Mouse (Mus musculus): ENCODE data around the gene Asb15. TPM values are rescaled to one million over a fixed set of nuclear protein-coding genes. Genes with fewer than 3 reads are reported as not detected.

Gene Asb15
- total RNA-seq, 1 experiment from 2014 or later = not detected

DNA sequence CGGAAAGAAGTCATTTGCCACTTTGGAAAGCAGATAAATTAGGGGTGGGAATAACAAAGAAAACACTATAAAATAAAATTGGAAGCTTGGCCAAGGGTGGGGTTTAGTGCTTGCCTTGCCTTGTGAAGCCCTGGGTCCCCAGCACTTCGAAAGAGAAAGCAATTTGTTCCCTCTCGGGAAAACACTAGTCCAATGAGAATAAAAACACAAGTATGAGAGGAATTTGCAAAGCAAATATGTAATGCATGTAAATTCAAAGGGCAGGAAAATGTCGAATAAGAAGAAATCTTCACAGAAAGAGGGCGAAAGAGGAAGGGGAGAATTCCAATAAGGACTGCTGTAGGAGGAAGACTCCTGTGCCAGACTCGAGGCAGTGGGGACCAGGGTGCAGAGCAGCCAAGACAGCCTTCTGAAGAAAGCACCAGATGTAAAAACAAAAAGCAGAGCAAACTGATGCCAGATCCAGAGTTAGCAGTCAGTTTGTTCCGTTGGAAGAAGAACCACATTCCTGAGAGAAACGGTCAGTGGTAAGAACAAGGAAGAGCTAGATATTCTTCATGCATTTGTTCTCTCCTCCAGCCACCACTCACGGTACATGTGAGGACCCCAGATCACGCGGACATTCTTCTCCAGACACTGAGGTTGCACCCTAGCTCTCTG, 26.6 kb downstream of the Asb15 start:
- no peak for ATAC-seq (replicated peaks; ENCODE audit: insufficient number of reproducible peaks, low FRiP score, low TSS enrichment, poor library complexity, severe bottlenecking)

DNA sequence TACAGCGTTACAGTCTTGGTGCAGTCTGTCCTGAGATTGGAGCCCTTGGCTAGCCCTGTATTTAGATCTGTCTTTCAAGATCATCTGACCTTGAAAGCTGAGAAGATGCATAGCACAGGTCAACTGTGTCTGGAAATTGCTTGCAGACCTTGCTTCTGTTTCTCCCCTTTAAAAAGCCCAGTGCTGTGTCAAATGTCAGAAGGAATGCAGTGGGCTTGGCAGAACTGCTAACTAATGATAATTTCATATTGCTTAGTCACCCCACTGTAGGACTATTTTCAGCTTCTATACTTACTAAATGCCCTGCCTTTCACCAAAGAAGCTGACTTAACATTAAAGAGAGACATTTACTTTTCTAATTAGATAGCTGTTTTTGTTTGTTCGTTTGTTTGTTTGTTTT, 27.5 kb downstream of the Asb15 start:
- ATAC-seq (replicated peaks; ENCODE audit: insufficient number of reproducible peaks, low FRiP score, low TSS enrichment, poor library complexity, severe bottlenecking) = no peak

GRCm38 (mm10) chr6:24564081-24564480, 36.1 kb downstream of the Asb15 start:
- no peak for ATAC-seq (replicated peaks; ENCODE audit: insufficient number of reproducible peaks, low FRiP score, low TSS enrichment, poor library complexity, severe bottlenecking)

DNA sequence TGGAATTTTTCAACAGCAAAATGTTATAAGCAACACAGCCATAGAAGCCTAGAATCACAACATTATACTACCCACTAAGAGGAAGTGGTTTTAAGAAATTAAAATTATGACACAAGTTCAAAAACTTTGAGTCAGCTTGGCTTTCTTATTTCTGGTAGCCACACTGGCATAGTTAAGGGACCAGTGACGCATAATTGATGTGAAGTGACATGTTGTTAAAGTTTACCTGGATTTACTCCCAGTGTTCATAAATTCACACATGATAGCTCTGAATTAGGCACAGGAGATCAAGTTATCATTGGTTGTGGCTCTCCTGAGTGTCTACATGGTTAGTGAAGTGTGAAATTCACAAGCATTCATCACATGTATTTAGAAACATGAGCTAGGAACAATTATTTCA, 36.9 kb downstream of the Asb15 start:
- ATAC-seq (replicated peaks; ENCODE audit: insufficient number of reproducible peaks, low FRiP score, low TSS enrichment, poor library complexity, severe bottlenecking) = no peak

DNA sequence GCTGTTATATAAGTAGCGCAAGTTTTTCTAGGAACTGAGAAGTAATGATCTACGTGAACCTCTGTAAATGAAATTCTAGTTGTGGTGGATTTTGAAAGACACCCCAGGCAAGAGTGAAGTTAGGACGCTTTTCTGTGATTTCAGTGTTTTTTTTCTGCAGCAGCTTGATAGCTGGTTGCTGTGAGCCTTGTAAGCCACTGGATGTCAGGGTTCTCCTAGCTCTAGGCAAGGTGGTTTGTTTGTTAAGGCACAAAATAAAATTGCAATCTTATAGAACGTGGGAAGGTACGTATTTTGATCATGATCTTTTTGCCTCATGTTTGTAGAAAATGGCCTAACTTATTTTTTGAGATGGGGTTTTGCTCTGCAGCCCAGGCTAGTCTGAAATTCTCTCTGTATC, 41.0 kb downstream of the Asb15 start:
- no peak for ATAC-seq (replicated peaks; ENCODE audit: insufficient number of reproducible peaks, low FRiP score, low TSS enrichment, poor library complexity, severe bottlenecking)

DNA sequence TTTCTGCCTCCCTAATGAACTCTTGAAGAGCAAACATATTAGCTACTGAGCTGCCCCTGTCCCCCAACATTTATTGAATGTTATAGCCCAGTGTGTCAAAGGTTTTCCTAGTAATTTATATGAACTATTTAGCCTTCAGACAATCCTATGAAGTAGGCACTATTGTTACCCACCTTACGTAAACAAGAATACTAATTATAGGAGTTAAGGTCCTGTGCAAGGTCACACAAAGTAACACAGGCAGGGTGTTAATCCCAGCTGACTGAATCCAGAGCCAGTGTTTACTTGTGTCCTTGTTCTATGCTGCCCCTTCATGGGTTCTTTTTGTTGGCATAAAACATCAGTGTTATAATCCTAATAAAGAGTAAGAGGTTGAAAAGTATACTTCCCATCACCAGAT, 41.8 kb downstream of the Asb15 start:
- ATAC-seq (replicated peaks; ENCODE audit: insufficient number of reproducible peaks, low FRiP score, low TSS enrichment, poor library complexity, severe bottlenecking) = no peak

DNA sequence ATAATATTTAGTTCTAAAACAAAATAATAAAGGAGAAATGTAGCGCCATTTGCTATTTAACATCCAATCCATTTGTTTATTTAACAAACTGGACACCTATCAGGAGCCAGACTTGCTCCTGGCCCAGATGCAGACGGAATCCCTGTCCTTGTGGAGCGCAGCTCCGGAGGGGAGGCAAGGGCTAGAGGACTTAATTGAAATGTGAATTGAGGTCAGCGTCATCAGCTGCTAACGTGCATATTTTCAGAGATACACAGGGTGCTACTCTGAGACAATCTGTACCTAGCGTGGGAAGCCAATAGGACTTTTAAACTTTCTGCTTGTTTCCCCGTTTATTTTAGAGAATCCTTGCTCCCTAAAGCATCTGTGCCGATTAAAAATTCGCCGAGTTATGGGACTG, 42.3 kb downstream of the Asb15 start:
- ATAC-seq (replicated peaks; ENCODE audit: insufficient number of reproducible peaks, low FRiP score, low TSS enrichment, poor library complexity, severe bottlenecking) = no peak

DNA sequence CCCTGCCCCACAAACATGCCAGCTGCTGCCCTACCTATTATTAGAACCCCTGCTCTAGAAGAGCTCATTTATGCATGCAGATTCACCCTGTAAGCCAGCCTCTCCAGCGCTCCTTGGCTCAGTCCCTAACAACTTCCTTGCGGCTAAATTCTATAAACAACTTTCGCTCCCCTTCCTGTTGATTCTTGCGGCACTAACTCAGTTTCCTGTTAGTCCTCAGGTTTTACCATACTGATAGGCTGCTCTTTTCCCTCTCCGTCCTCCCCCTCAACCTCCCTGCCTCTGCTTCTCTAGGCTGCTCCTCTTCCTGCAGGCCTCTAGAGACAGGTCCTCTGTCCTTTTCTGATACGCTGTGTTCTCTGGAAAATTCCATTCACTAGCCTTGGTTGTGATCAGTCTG, 43.2 kb downstream of the Asb15 start:
- no peak for ATAC-seq (replicated peaks; ENCODE audit: insufficient number of reproducible peaks, low FRiP score, low TSS enrichment, poor library complexity, severe bottlenecking)

DNA sequence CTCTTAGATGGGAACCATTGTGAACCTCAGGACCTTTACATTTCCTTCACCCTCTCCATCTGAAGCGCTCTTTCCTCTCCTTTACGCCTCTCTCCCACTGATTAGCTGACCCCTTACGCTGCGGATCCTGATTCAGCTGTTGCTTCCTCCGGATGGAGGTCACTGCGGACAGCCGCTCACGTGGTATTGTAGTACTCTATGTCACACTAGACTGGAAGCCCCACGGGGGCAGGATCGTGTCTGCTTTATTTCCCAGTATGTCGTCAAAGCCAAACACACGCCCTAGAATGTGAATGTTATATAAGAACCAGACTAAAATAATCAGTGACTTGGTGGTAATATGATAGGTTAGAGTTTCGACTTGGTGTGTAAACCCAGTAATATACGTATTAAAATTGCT, 44.5 kb downstream of the Asb15 start:
- ATAC-seq (replicated peaks; ENCODE audit: insufficient number of reproducible peaks, low FRiP score, low TSS enrichment, poor library complexity, severe bottlenecking) = no peak

GRCm38 (mm10) chr6:24573319-24573718, 45.4 kb downstream of the Asb15 start:
- no peak for ATAC-seq (replicated peaks; ENCODE audit: insufficient number of reproducible peaks, low FRiP score, low TSS enrichment, poor library complexity, severe bottlenecking)

GRCm38 (mm10) chr6:24583456-24583855, 55.5 kb downstream of the Asb15 start:
- no peak for ATAC-seq (replicated peaks; ENCODE audit: insufficient number of reproducible peaks, low FRiP score, low TSS enrichment, poor library complexity, severe bottlenecking)

GRCm38 (mm10) chr6:24585431-24586310, 57.7 kb downstream of the Asb15 start:
- ATAC-seq (replicated peaks; ENCODE audit: insufficient number of reproducible peaks, low FRiP score, low TSS enrichment, poor library complexity, severe bottlenecking) = no peak

DNA sequence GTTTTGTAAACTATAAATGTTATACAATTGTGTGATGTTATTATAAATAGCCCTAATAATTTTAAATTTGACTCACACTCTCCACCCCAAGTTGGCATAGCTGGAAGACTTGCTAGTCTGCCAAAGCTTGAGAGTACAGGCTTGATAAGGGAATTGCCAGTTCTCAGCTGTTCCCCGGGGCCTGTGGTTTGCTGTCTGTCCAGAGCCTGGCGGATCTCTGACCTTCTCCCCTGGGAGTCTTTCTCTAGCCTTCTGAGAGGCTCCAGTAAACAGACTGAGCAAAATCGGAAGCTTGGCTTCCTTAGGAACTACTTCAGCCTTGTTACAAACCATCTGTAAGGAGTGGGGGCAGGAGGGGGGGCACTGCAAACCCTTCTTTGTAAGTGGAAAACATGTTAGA, 58.9 kb downstream of the Asb15 start:
- ATAC-seq (replicated peaks; ENCODE audit: insufficient number of reproducible peaks, low FRiP score, low TSS enrichment, poor library complexity, severe bottlenecking) = no peak

- no peak for ATAC-seq (replicated peaks; ENCODE audit: insufficient number of reproducible peaks, low FRiP score, low TSS enrichment, poor library complexity, severe bottlenecking)
These were observed 62.3 kb downstream of the Asb15 start for GRCm38 (mm10) chr6:24590282-24590681.

DNA sequence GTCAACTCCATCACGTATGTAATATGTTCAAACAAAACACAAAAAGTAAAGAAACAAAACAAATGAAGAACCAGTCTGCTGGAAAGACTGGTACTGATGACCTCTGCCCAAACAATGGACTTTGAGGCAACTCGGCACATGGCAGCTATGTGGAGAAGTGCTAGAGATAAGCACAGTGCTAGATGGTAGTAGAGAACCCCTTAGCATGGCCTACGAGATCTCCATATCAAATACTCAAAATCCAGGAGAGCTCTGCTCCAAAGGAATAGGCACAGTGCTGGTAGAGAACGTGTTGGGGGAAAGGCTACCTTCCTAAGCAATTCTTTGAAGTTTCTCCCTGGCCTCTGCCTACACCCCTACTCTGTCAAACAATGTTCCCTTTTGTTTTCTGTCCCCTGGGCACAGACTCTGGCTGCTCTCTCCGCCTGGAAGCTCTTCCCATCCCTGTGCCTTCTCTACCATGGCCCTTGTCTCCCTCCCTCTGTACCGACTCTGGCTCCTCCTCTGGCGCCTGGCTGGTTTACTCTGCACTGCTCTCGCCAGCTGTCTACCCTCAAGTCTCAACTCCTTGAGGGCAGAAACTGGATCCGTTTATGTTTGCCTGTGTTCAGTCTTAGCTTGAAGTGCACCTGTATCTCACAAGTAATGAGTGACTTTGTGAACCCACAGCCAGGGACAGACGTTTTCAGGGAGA, 63.7 kb downstream of the Asb15 start:
- no peak for ATAC-seq (replicated peaks; ENCODE audit: insufficient number of reproducible peaks, low FRiP score, low TSS enrichment, poor library complexity, severe bottlenecking)

- ATAC-seq (replicated peaks; ENCODE audit: insufficient number of reproducible peaks, low FRiP score, low TSS enrichment, poor library complexity, severe bottlenecking) = no peak
These were observed 69.6 kb downstream of the Asb15 start, which contains the start of gene Lmod2 for GRCm38 (mm10) chr6:24597500-24597899. Lmod2 (plus strand) TSS chr6:24597762.

- no peak for ATAC-seq (replicated peaks; ENCODE audit: insufficient number of reproducible peaks, low FRiP score, low TSS enrichment, poor library complexity, severe bottlenecking)
These were observed 71.2 kb downstream of the Asb15 start for GRCm38 (mm10) chr6:24599179-24599578.

DNA sequence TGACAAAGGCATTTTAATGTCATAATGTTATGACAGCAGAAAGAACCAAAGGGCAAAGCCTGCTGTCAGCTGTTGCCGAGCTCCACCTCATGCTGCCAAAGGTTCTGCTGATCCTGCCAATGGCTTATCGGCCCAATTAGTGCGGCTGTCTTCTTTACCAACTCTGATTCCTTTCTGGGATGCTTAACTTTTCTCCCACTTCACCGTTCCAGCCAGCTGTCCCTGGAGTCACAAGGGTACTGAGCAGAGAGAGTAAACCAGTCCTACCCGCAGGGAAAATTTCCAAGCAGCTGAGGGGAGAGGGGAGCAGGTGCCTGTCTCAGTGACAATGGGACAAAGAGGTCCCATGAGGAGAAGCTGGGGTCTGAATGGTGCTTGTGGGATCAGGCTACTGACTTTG, 71.7 kb downstream of the Asb15 start:
- no peak for ATAC-seq (replicated peaks; ENCODE audit: insufficient number of reproducible peaks, low FRiP score, low TSS enrichment, poor library complexity, severe bottlenecking)

DNA sequence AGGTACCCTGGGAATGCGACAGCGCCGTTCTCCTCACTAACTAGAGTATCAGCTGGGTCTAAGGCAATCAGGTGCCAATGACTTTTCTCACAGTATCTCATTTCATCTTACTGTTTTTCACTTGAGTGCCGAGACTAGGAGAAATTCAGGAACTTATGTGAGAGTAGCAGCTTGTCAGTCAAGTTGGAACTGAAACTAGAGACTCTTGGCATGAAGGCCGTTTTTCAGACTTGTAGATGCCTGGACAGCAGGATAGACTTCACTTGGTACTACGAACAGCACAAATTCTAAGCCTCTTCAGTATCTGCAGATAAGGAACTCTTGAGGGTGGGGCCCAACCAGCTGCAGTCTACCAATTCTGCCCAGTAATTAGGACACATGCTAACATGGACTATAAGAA, 72.2 kb downstream of the Asb15 start:
- no peak for ATAC-seq (replicated peaks; ENCODE audit: insufficient number of reproducible peaks, low FRiP score, low TSS enrichment, poor library complexity, severe bottlenecking)

DNA sequence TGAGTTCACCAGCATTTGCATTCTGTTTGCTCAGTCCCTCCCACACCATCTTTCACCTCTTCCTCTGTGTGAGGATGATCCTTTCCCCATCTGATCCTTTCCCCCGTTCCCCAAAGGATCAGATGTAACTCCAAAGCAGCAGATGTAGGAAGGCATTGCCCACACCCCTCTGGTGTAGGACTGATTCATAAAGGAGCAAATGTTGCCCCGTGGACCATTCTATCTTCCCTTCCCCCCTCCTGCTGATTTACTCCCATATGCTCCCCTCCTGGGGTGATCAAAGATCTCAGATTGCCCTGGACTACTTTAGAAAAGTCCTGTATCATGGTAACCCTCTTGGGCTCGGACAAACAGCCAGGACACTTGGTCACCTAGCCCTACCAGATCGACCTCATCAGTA, 72.8 kb downstream of the Asb15 start:
- no peak for ATAC-seq (replicated peaks; ENCODE audit: insufficient number of reproducible peaks, low FRiP score, low TSS enrichment, poor library complexity, severe bottlenecking)
